Mouse (Mus musculus) megakaryocyte, embryonic 14.5 days (primary cell): Measurements from ENCODE around the gene Lamc1.
"Not testable (repeated sequence)": the region's sequence is repeated elsewhere in the genome, so short reads cannot be mapped to it uniquely, and the experiment has no call there.

Experiments
- FLI1 ChIP-seq: IDR thresholded peaks from 2 replicates; pipeline ENCODE4 v1.6.1; 2012; ENCODE audit warnings: low read length, inconsistent platforms, mixed read lengths
- GATA1 ChIP-seq: IDR thresholded peaks from 3 replicates; pipeline ENCODE4 v1.6.1; 2012; ENCODE audit warnings: mixed read lengths, low read length, inconsistent platforms, borderline replicate concordance

DNA sequence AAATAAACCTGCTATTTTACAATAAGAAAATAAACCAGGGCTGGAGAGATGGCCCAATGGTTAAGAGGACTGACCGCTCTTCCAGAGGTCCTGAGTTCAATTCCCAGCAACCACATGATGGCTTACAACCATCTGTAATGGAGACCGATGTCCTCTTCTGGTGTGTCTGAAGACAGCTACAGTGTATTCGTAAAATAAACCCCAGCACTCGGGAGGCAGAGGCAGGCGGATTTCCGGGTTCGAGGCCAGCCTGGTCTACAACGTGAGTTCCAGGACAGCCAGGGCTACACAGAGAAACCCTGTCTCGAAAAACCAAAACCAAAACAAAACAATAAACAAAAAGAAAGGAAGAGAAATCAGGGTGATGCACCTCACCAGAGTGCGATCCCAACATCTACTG lies 2.9 kb upstream of the Lamc1 start:
- TF ChIP-seq GATA1, FLI1: not testable (repeated sequence)
